In genomic region chr7:40902506-40902905, GRCm38 (mm10) we compare ENCODE assay signal across 9 mouse cellular contexts. TPM values are rescaled to one million over a fixed set of nuclear protein-coding genes. Genes with fewer than 3 reads are reported as not detected.
A peak's percentile ranks its signal among the peaks of the same experiment; 100 is the strongest.
DNase-seq lines count a peak whose midpoint lies in the region; ATAC-seq and TF ChIP-seq lines count a peak whose summit lies in the region.
"Had no signal": no experiment of that assay in that cellular context is flagged by ENCODE, and none has a peak within 500 bp of the region (broad histone marks: within the 10 kb centered on the region; RNA-seq: fewer than 3 reads in every experiment).

No protein-coding gene starts in this region.

- WGBS in forebrain, embryonic 15.5 days = 12% methylated on average over 28 of the region's 28 CpGs
- WGBS in midbrain, embryonic 12.5 days = 12% methylated on average over 28 of the region's 28 CpGs

- ATAC-seq in frontal cortex, adult (ENCODE audit: low TSS enrichment) = no peak
- no peak for ATAC-seq in forebrain, embryonic 15.5 days (replicated peaks)
- no peak for ATAC-seq in midbrain, embryonic 12.5 days (ENCODE audit: low FRiP score, low read depth)
- ATAC-seq in erythroblast, adult 5-6 weeks (replicated peaks; ENCODE audit: low FRiP score, poor library complexity, severe bottlenecking) = no peak

- peak overlapping the region; percentile 90 for H3K4me2 ChIP-seq in forebrain, embryonic 15.5 days (replicated peaks)
- peak overlapping the region; percentile 55 for H3K4me2 ChIP-seq in midbrain, embryonic 12.5 days (replicated peaks)

- H3K27ac ChIP-seq in forebrain, embryonic 15.5 days (replicated peaks) = no peak overlapping the region
- H3K27ac ChIP-seq in midbrain, embryonic 12.5 days (replicated peaks) = no peak overlapping the region

- H3K9ac ChIP-seq in forebrain, embryonic 15.5 days (replicated peaks) = peak overlapping the region; percentile 39
- no peak overlapping the region; the same call in 1 of the 2 replicates for H3K9ac ChIP-seq in midbrain, embryonic 12.5 days (replicated peaks)

- peak overlapping the region; percentile 46 for H3K4me3 ChIP-seq in E14TG2a.4 (replicated peaks; ENCODE audit: low read length)
- peak overlapping the region; percentile 29 for H3K4me3 ChIP-seq in forebrain, embryonic 15.5 days
- H3K4me3 ChIP-seq in midbrain, embryonic 12.5 days = peak overlapping the region; percentile 35

- H3K36me3 ChIP-seq in E14TG2a.4 (ENCODE audit: insufficient read depth, low read length) = no peaks in the 10 kb centered on the region
- H3K36me3 ChIP-seq in forebrain, embryonic 15.5 days = no peaks in the 10 kb centered on the region
- H3K36me3 ChIP-seq in midbrain, embryonic 12.5 days = no peaks in the 10 kb centered on the region

- peak; percentile 20 to 25 for DNase-seq in frontal cortex, postnatal 14 days (ENCODE audit: low spot score in 2 of 2)
- DNase-seq in ovary, postnatal 10 days (ENCODE audit: low spot score) = no peak
- no peak for DNase-seq in lung, postnatal 25 days (ENCODE audit: low spot score)

- TF ChIP-seq CTCF in E14TG2a.4 (conservative IDR thresholded peaks at IDR 0.05; ENCODE audit: low read length) = no peak

- peaks cover 84% of the 10 kb centered on the region for H3K27me3 ChIP-seq in E14TG2a.4 (ENCODE audit: insufficient read depth, low read length)
- H3K27me3 ChIP-seq in forebrain, embryonic 15.5 days = peaks cover 6% of the 10 kb centered on the region; the same call in 1 of the 2 replicates
- H3K27me3 ChIP-seq in midbrain, embryonic 12.5 days = peaks cover 56% of the 10 kb centered on the region

- H3K9me3 ChIP-seq in E14TG2a.4 (ENCODE audit: low read length) = 0 out of 2 replicates have a peak, but pooled peaks cover under 1% of the 10 kb centered on the region
- no peaks in the 10 kb centered on the region for H3K9me3 ChIP-seq in forebrain, embryonic 15.5 days
- no peaks in the 10 kb centered on the region for H3K9me3 ChIP-seq in midbrain, embryonic 12.5 days

- peaks cover 39% of the 10 kb centered on the region for H3K4me1 ChIP-seq in E14TG2a.4 (replicated peaks; ENCODE audit: low read depth, low read length)
- peaks cover 38% of the 10 kb centered on the region for H3K4me1 ChIP-seq in forebrain, embryonic 15.5 days
- H3K4me1 ChIP-seq in midbrain, embryonic 12.5 days = peaks cover 43% of the 10 kb centered on the region

RNA-seq across cellular contexts. Expression of gene Vstm2b, which starts 4.4 kb away (rescaled TPM):
- polyA plus RNA-seq in forebrain, embryonic 15.5 days (2015; fragmentation: Nextera tagmentation; extraction: Ambion mirVana) = 18.0 and 19.1 TPM in 2 replicates
- polyA plus RNA-seq in midbrain, embryonic 12.5 days (2016; fragmentation: Nextera tagmentation; extraction: Ambion mirVana) = 12.2 and 13.4 TPM in 2 replicates
- total RNA-seq in erythroblast, adult 5-6 weeks (2015; ENCODE audit: low replicate concordance) = not detected in 2 replicates
- not detected in 2 replicates for total RNA-seq in erythroblast, adult 5-6 weeks (2017; ENCODE audit: low replicate concordance)
- total RNA-seq: neutrophil, adult 5-6 weeks had no signal

Comparison
In these comparisons a context has a peak if more than half of its experiments do, and no peak if none do; other contexts are left out.
1. DNase-seq: peak in frontal cortex, postnatal 14 days (2 of 2); none in ovary, postnatal 10 days (single experiment) and lung, postnatal 25 days (single experiment).
2. Peak in every context shown above with its lines, with median percentiles within 50 percentile points of each other: H3K4me3 ChIP-seq.